Mouse (Mus musculus) cerebellum, adult 8-10 months (tissue): ENCODE data around the gene Srpk1.
"Not testable (repeated sequence)": the region's sequence is repeated elsewhere in the genome, so short reads cannot be mapped to it uniquely, and the experiment has no call there.

Source experiments
- DNase-seq: peaks from one replicate; pipeline ENCODE4 v3.0.0; 2022

Srpk1 gene

DNA sequence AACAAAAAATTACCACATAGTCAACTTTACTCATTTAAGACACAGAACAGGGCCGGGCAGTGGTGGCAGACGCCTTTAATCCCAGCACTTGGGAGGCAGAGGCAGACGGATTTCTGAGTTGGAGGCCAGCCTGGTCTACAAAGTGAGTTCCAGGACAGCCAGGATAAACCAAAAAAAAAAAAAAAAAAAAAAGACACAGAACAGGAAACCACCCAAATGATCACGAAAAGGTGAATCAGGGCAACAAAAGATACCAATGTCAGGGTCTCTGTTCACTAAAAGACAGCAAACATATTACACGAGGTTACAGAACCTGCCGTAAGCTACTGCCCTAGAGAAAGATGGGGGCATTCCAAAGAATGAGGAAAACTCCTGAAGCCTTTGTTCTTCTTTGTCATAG, 9.4 kb downstream of the Srpk1 start:
- no peak for DNase-seq

DNA sequence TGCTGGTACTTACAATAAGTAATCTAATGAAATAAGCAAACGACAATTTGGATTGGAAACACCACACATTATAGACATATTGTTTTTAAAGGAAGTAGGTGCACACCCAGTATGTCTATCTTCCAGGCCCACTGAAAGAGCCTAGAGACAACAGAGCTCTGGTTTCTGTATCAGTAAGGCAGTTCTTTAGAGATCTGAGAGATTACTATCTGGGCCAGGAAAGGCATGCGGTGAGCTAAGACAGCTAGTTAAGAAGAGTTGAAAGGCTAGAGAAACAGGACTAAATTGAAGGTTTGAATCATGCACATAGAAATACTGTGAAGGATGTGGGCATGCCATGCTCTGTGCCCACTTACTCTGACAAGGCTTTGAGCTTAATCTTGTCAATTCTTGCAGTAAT, 9.9 kb downstream of the Srpk1 start:
- no peak for DNase-seq

DNA sequence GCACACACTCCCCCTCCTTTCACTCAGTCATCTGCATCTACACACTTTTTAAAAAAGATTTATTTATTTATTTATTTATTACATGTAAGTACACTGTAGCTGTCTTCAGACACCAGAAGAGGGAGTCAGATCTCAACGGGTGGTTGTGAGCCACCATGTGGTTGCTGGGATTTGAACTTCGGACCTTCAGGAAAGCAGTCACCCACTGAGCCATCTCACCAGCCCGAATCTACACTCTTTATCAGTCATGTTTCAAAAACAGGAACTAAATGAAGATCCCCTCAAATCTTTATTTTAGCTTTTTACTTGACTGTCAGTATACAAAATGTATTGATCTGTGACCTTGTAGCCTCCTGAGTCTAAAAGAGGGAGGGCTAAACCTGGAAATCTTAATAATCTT, 13.0 kb downstream of the Srpk1 start:
- DNase-seq: no peak

DNA sequence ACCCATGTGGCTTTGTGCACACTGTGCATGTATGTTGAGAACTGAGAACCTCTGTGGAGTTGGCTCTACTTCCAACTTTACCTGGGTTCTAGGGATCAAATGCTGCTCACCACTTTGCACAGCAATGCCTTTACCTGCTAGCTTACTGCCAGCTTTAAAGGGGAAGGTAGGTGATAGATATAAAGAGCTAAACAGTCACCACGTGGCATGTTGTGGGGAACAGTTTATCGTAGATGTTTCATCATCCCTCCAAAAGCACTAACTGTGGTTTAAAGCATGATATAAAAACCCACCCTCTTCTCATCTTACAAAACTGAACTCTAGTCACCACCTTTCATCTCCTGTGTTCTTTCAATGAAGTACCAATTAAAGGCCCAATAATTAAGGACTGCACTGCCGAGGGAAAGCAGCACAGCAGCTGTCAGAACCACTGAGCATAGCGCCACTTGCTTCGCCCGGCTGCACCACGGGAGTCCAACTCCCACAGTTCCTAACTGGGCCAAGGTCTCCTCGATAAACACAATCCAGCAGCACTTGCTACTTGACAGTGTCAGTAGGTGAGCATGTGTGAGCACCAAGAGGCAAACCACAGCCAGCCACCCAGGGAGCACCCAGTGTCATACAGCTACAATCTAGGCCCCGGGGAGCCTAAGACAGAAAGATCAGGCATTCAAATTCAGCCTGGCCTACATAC, 20.8 kb downstream of the Srpk1 start:
- no peak for DNase-seq

DNA sequence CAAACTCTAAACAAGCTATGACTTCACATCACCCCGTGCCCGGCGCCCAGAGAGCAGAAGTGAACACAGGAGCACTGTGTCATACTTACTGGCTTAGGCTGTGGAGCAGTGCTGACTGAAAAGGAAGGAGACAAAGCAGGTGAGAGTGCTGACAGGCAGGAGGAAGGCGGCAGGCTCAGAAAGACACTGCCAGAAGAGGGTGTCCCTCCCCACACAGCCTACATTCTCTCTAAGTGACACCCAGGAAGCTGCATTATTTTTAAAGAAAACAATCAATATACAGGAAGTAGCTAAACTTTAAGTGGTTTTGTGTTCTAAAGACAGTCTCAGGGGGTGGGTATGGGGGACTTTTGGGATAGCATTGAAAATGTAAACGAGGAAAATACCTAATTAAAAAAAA, 21.7 kb downstream of the Srpk1 start:
- no peak for DNase-seq

DNA sequence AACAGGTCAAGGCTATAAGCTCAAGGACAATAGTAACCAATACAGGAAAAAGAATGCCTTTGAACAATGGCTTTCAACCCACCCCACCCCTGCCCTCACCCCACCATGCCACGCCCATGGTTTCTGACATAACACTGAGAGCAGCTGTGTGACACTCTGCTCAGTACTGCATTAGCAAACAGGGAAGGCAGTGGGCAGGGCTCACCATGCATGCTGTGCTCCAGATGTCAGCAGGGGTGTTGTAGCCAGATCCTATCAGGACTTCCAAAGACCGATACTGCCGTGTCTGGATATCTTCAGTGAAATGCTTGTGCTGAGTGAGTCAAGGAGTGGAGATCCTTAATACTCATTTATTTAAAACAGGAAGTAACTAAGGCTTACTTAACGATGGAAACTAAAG, 28.5 kb downstream of the Srpk1 start:
- DNase-seq: no peak

DNA sequence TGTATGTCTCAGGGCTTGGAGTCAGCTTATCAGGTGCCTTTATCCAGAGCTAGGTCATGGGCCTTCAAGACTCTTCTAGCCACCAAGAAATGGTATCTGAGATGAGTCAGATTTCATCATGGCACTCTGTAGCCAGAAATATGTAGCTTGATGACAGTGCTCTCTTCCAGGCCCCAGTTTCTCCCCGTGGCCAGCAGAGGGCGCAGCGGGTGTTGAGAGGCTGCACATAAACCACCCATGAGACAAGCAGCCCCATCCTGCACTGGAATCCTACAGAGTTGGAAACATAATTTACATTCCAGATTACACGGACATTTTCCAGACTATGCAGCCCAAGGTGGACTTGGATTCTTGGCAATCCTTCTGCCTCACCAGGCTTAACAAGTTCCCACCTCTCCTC, 29.5 kb downstream of the Srpk1 start:
- DNase-seq: peak; percentile 64

DNA sequence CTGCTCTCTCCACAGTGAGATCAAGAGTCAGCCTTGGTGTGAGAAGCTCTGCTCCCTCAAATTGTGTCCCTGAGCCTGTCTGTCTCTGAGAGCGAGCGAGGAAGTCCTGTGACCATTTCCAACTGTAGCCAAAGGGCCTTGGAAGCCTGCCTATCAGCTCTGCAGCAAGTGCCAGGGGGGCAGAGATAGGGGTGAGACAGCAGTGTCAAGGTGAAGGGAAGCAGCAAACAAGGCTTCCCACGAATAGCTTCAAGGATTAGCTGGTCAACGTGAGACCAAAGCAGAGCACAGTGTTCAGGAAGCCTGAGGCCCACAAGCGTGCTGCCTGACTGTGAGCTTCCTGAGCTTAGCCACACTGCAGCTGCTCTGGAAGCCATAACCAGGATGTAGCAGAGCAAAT, 31.0 kb downstream of the Srpk1 start:
- DNase-seq: no peak

DNA sequence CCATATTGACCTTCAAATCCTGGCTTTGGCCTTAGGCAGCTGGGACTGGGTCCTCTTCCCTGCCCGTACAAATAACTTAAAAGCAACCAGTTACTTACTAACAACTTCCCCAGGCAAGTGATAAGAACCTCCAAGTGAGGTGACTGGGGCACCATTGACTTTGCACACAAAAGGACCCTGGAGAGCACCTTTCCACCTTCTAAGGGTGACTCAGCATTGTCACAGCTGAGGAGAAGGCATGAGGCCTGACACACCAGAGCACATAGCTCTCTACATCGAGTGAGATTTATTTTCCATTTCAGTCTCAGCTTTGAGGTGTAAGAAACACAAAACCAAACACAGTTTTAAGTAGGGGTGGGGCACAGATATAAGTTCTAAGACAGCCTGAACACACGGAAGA, 31.9 kb downstream of the Srpk1 start:
- no peak for DNase-seq

DNA sequence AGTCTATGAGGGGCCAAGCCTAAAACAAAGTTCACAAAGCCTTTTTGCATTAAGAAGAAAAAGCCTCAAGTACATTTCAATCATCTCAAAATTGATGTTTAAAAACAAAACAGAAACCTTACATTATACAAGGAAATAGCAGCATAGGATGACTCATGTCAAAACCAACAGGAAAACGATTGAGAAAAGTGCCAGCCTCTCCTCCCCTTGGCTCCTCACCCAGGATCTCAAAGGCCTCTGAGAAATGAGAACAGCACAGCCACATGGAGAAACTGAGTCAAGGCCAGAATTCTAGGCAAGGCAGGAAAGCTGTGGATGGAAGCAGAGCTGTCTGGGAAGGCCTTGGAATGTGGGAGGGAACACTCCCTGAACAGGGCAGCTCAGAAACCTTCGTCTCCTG, 33.9 kb downstream of the Srpk1 start:
- DNase-seq: no peak

DNA sequence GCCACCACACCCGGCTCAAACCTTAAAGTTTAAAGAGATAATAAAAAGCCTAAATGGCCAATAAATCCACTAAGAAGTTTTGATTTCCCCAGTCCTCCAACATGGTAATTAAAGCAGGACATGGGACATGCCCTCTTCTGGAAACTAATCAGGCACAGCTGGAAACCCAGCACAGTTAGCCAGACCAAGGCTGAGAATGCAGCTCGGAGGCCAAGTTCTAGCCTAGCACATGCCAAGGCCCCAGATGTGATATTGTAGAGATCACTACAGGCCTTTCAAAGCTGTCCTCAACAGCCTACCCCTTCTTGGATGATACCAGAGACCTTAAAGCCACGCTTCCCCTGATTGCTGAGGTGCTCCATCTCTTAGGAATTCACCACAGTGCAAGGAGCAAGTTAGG, 36.0 kb downstream of the Srpk1 start:
- DNase-seq: no peak

DNA sequence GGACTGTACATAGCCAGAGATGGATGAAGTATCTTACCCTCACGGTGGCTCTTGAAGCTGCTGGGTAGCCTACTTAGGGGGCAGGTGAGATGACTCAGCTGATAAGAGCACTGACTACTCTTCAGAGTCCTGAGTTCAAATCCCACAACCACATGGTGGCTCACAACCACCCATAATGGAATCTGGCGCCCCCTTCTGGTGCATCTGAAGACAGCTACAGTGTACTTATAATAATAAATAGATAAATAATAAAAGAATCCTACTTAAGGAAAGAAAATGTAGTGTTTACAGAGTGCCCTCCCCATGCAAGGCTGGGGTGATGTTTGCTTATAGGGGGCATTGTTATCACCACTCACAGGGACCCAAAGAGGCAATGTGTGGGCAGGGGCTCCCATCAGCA, 41.5 kb downstream of the Srpk1 start:
- DNase-seq: no peak

DNA sequence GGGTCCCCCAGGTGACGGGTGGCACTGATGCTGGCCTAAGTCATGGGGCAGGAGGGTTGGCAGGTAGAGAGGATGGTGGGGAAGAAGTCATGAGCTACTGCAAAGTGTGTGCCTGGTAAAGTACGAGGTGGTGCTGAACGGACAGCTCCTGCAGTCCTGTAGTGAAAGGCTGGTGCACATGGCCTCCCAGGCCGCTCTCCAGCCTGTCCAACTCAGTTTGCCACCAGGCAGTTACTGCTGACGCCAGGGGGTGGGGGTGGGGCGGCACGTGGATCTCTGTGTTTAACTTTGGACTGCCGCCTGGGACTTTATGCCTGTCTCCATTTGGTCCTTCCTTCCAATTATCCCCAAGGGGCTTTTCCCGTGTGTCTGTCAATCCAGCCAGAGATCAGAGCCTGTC, 42.1 kb downstream of the Srpk1 start:
- DNase-seq: no peak

DNA sequence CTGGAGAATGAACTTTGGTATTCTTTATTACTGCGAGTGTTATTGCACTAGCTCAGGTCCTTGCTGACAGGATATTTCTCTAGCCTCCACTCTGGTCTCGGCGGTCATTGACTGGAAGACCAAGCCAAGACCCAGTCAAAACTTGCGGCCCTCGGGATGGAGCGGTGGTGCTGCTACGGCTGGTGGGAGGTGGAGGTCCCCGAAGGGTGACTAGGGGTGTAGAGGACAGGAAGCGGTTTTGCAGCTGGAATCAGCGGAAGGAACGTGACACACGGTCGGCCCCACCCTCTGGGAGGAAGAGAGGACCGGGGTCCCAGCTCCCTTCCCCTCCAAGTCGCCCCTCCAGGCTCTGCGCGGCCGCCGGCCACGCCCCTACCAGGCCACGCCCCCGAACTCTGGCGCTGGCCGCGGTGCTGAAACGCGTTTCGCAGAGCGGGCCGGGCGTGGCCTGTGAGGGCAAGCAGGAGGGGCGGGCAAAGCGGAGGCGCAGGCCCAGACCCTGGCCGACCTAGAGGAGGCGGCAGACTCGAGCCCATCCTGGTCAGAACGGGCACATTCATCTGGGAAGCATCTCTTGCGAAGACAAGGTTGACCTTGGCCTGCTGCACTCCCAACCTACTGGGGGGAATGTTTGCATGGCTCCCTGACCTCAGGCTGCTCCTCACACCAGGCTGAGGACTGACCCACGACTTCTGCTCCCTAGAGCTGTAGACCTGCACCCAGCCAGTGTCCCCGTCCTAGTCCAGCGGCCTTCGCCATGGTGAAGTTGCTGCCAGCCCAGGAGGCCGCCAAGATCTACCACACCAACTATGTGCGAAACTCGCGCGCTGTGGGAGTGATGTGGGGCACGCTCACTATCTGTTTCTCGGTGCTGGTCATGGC, 47.0 kb downstream of the Srpk1 start, which contains the start of gene Lhfpl5:
Lhfpl5 (plus strand) TSS at position 398 of the 882 bp plus-strand sequence.
- DNase-seq: peak; percentile 7

DNA sequence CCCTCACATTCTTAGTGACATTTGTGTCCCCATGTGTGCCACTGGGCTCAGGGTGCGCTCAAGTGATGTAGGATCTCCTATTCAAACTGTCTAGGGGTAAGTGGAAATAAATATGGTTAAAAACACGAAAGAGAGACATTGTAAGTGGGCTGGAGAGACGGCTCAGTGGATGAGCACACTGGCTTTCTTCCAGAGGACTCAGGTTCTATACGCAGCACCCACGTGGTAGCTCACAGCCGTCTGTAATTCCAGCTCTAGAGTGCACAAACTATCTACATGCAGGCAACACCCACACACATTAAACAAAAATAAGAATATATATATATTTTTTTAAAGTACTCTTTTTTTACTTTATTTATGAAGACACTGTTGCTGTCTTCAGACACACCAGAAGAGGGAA, 49.6 kb downstream of the Srpk1 start:
- DNase-seq: no peak

DNA sequence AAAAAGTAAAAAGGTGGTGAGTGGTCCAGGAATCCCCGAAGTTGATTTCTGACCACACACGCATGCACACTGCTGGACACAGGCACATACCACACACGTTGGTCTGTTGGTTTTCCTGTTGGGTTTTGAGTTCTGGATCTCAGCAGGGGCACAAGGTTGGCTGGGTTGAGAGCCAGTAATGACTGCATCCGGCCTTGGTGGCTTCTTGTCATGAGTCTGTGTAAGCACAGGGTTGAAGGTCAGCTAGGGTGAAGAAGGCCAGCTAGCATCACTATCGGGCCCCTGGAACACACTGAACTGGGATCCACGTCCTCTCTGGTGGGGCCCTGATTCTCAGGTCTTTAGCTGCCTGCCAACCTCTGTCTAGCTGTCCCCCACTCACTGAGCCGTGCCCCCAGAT, 50.0 kb downstream of the Srpk1 start:
- no peak for DNase-seq

DNA sequence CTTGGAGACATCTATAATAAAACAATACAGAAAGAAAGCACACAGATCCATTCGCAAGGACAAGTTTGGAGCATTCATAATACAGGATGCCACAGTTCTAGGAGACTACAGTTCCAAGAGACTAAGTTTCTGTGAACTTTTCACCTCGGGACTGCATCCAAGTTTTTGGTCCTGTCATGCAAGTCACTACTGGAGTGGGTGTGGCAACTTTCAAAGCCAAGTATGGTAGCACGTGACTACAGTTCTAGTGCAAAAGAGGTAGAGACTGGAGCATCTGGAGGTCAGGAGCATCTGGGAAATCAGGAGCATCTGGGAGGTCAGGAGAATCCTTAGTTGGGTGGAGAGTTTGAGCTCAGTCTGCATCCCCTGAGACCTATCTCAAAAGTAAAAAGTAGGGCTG, 50.6 kb downstream of the Srpk1 start:
- no peak for DNase-seq

DNA sequence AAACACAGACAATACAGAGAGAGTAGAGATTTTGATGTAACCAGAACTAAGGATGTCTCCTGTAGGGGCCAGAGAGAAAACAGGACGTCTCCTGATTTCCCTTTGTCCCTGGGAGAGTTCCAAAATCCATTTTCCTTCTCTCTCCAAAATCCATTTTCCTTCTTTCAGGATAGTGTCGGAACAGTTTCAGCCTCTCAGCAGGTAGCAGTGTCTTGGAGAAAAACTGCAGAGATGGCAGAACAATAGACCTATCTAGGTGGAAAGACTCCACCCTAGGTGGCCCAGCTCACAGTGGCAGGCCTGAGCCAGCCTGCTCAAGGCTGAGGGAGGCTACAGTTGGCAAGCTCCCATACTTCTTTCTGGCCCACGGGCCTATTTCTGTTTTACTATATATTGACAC, 55.0 kb downstream of the Srpk1 start:
- DNase-seq: no peak

DNA sequence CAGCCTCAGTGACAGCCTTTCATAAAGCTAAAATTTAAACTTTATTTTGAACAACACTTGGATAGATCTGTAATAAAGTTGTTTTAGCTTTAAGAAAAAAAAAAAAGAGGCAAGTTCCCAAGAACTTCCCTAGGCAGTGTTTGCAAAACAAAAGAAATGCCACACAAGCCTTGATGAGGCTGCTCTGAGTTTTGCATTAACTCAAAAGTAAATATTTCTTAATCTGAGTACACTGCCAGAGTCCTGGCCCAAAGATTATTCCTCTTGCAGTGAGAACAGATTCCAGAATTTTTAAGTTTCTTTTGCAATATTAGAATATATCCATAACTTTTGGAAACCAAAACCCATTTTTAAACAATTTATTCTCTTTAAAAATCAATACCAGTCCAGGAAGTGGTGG, 57.3 kb downstream of the Srpk1 start:
- DNase-seq: no peak

DNA sequence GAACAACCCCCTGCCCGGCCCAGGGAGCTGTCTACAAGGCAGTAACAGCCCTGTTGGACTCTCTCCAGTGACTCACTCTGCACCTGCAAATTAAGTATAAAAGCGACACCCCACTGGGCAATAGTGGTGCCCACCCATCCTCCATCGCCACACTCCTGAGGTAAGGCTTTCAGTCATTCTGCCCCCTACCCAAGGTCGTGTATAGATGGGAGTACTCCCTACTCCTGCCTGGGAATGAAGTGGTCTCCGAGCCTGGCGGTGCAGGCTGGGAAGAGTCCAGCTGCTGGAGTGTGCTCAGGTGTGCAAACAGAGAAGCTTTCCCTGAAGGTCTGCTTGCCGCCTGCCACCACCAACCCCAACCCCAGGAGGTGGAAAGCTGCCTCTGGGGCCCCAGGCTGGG, 60.9 kb downstream of the Srpk1 start:
- no peak for DNase-seq

DNA sequence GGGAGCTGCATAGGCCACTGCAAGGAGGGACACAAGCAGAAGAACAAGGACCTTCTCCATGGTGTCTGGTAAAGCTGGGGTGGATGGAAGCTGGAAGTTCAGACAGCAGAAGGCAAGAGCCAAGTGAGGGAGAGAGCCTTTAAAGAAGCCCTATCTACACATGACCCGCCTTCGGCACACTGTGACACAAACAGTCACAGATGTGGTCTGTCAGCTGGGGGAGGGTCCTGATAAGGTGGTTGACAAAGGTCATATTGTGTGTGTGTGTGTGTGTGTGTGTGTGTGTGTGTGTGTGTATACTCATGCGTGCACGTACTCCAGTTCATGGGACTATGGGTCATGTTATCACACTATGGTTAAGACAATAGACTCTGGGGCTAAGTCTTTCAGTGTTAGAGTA, 61.9 kb downstream of the Srpk1 start, which contains the start of gene Clps:
Clps (minus strand) TSS at position 169 of the 400 bp plus-strand sequence.
- no peak for DNase-seq

DNA sequence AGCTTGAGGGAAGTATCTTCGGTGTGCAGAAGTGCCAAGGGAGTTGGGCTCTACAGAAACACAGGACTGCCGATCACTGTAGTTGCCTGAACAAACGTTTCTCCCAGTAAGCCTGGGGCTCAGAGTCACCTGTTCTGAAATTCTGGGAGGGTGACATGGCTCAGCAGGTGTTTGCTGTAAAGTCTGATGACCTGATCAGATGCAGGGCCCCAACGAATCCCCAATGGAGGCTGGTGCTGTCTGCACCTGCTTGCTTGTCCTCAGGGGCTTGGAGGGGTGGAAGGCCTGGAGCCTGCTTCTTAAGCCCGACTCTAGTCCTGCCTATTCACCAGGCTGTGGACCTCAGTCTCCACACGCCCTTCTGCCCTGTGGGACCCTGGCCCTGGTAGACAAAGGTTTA, 64.7 kb downstream of the Srpk1 start:
- no peak for DNase-seq

DNA sequence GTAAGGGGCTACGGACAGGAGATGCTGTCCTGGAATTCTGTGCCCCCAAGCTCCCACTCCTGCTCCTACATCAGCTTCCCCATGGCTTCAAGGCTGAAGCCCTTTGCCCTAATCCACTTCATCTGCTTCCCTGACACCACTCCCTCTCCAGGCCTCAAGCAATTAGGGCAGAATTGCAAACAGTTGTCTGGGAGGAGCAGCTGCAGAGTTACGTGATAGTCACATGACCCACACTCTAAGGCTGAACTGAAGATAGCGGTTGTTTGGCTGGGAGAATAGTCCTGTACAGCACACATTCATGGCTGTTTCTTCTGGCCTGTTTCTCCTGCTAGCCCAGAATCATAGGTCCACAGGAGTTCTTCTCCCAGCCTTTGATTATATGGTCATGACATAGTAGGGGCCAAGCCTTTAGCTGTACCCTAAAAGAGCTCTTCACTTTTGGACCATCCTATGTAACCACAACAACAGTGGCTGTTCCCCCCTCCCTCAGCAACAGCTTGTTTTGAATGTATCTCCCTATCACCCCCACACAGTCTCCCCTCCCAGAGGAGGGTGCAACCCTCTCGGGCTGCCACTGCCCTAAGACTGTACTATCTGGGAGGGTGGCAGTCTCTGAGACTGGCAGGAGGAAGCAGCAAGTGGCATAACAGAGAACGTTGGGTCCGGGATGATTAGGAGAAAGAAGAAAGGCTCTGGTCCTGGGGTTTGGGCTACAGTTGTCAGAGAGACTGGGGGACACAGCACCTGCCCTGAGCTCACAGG, 65.7 kb downstream of the Srpk1 start:
- DNase-seq: no peak

DNA sequence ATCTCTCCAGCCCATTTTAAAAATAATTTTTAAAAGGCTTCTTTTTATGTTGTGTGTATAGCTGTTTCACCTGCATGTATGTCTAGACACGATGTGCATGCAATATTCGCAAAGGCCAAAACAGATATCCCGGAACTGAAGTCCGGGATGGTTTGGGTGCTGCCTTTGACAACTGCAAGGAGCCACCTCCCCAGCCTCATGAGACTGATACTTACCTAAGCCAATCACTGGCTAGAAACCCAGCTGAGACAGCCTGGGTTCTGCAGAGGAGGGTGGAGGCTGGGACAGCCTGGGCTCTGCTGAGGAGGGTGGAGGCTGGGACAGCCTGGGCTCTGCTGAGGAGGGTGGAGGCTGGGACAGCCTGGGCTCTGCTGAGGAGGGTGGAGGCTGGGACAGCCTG, 68.5 kb downstream of the Srpk1 start:
- not testable (repeated sequence) for DNase-seq
